Mouse (Mus musculus): ENCODE measurements at regions not wholly inside any gene's neighbourhood (a gene's known extent, or its start where the extent isn't known, plus 50 kb on each side); places are given as distances from the start of the nearest gene placed in this dataset.

GRCm38 (mm10) chr8:103337314-103337713 lies 551.9 kb upstream of the Cdh11 start:
- no peak overlapping the region for H3K4me3 ChIP-seq
- H3K4me2 ChIP-seq (ENCODE audit: low read depth) = no peak overlapping the region
- no peaks in the 10 kb centered on the region for H3K36me3 ChIP-seq (ENCODE audit: control insufficient read depth, insufficient read depth)
- no peak overlapping the region for H3ac ChIP-seq (ENCODE audit: control insufficient read depth, insufficient read length)
- TF ChIP-seq TCF12 (IDR thresholded peaks at IDR 0.05; ENCODE audit: insufficient read depth, poor library complexity, severe bottlenecking) = no peak
- no peak for TF ChIP-seq REST (IDR thresholded peaks at IDR 0.05; ENCODE audit: insufficient read depth, insufficient read length)
- TF ChIP-seq TCF3 (IDR thresholded peaks at IDR 0.05; ENCODE audit: insufficient read length, low read depth) = no peak
- TF ChIP-seq CEBPB (IDR thresholded peaks at IDR 0.05; ENCODE audit: insufficient read depth, poor library complexity, severe bottlenecking) = no peak
- TF ChIP-seq SRF (IDR thresholded peaks at IDR 0.05; ENCODE audit: control insufficient read depth, insufficient read length, low read depth) = no peak
- no peak for TF ChIP-seq POLR2AphosphoS2 (IDR thresholded peaks at IDR 0.05; ENCODE audit: insufficient read length, low read depth)
- TF ChIP-seq MAX (IDR thresholded peaks at IDR 0.05; ENCODE audit: low read depth) = no peak
- TF ChIP-seq USF1 (IDR thresholded peaks at IDR 0.05; ENCODE audit: low read depth) = no peak
- TF ChIP-seq MYOG (IDR thresholded peaks at IDR 0.05; ENCODE audit: control insufficient read depth in 1 of 3, insufficient read depth in 1 of 3, insufficient read length in 2 of 3, low read depth in 2 of 3) = no peak
- H3K79me2 ChIP-seq (ENCODE audit: control insufficient read depth, insufficient read depth) = no peaks in the 10 kb centered on the region
- no peaks in the 10 kb centered on the region for H3K27me3 ChIP-seq (ENCODE audit: control insufficient read depth, insufficient read depth, insufficient read length)

- H3K79me2 ChIP-seq (ENCODE audit: control insufficient read depth, insufficient read depth) = no peaks in the 10 kb centered on the region
- H3K4me3 ChIP-seq = no peak overlapping the region
- H3K36me3 ChIP-seq (ENCODE audit: control insufficient read depth, insufficient read depth) = no peaks in the 10 kb centered on the region
- no peaks in the 10 kb centered on the region for H3K27me3 ChIP-seq (ENCODE audit: control insufficient read depth, insufficient read depth, insufficient read length)
- no peak for TF ChIP-seq MAX (IDR thresholded peaks at IDR 0.05; ENCODE audit: low read depth)
- TF ChIP-seq POLR2A (IDR thresholded peaks at IDR 0.05; ENCODE audit: insufficient read length, low read depth) = no peak
- no peak for TF ChIP-seq USF1 (IDR thresholded peaks at IDR 0.05; ENCODE audit: low read depth)
- no peak for TF ChIP-seq TCF3 (IDR thresholded peaks at IDR 0.05; ENCODE audit: insufficient read length, low read depth)
- no peak for TF ChIP-seq MYOG (IDR thresholded peaks at IDR 0.05; ENCODE audit: control insufficient read depth in 1 of 3, insufficient read depth in 1 of 3, insufficient read length in 2 of 3, low read depth in 2 of 3)
- no peak for TF ChIP-seq POLR2AphosphoS2 (IDR thresholded peaks at IDR 0.05; ENCODE audit: insufficient read length, low read depth)
- no peak for TF ChIP-seq E2F4 (IDR thresholded peaks at IDR 0.05; ENCODE audit: insufficient read depth)
- no peak for TF ChIP-seq MYOD1 (IDR thresholded peaks at IDR 0.05; ENCODE audit: control insufficient read depth in 1 of 3, insufficient read length in 2 of 3, low read depth in 2 of 3)
- no peak for TF ChIP-seq TCF12 (IDR thresholded peaks at IDR 0.05; ENCODE audit: insufficient read depth, poor library complexity, severe bottlenecking)
- no peak for TF ChIP-seq REST (IDR thresholded peaks at IDR 0.05; ENCODE audit: insufficient read depth, insufficient read length)
- TF ChIP-seq SRF (IDR thresholded peaks at IDR 0.05; ENCODE audit: control insufficient read depth, insufficient read length, low read depth) = no peak
- TF ChIP-seq CEBPB (IDR thresholded peaks at IDR 0.05; ENCODE audit: insufficient read depth, poor library complexity, severe bottlenecking) = no peak
- no peak overlapping the region for H3K4me2 ChIP-seq (ENCODE audit: low read depth)
- H3ac ChIP-seq (ENCODE audit: control insufficient read depth, insufficient read length) = no peak overlapping the region
Measured at GRCm38 (mm10) chr8:103339042-103339441, 553.6 kb upstream of the Cdh11 start.

GRCm38 (mm10) chr8:103339951-103340350 lies 554.5 kb upstream of the Cdh11 start:
- Histone ChIP-seq H3ac (ENCODE audit: control insufficient read depth, insufficient read length) (no peak overlapping the region), H3K36me3 (ENCODE audit: control insufficient read depth, insufficient read depth) (no peaks in the 10 kb centered on the region), H3K27me3 (ENCODE audit: control insufficient read depth, insufficient read depth, insufficient read length) (no peaks in the 10 kb centered on the region), H3K4me2 (ENCODE audit: low read depth) (no peak overlapping the region), H3K4me3 (no peak overlapping the region), H3K79me2 (ENCODE audit: control insufficient read depth, insufficient read depth) (no peaks in the 10 kb centered on the region)
- no peak for TF ChIP-seq POLR2A (IDR thresholded peaks at IDR 0.05; ENCODE audit: insufficient read length, low read depth)
- TF ChIP-seq USF1 (IDR thresholded peaks at IDR 0.05; ENCODE audit: low read depth) = peak; percentile 32

- no peaks in the 10 kb centered on the region for H3K79me2 ChIP-seq (ENCODE audit: control insufficient read depth, insufficient read depth)
- TF ChIP-seq MYOG (IDR thresholded peaks at IDR 0.05; ENCODE audit: control insufficient read depth in 1 of 3, insufficient read depth in 1 of 3, insufficient read length in 2 of 3, low read depth in 2 of 3) (no peak), POLR2AphosphoS2 (IDR thresholded peaks at IDR 0.05; ENCODE audit: insufficient read length, low read depth) (no peak), TCF12 (IDR thresholded peaks at IDR 0.05; ENCODE audit: insufficient read depth, poor library complexity, severe bottlenecking) (no peak), MAX (IDR thresholded peaks at IDR 0.05; ENCODE audit: low read depth) (no peak), USF1 (IDR thresholded peaks at IDR 0.05; ENCODE audit: low read depth) (no peak), TCF3 (IDR thresholded peaks at IDR 0.05; ENCODE audit: insufficient read length, low read depth) (no peak), SRF (IDR thresholded peaks at IDR 0.05; ENCODE audit: control insufficient read depth, insufficient read length, low read depth) (no peak), CEBPB (IDR thresholded peaks at IDR 0.05; ENCODE audit: insufficient read depth, poor library complexity, severe bottlenecking) (no peak), MYOD1 (IDR thresholded peaks at IDR 0.05; ENCODE audit: control insufficient read depth in 1 of 3, insufficient read length in 2 of 3, low read depth in 2 of 3) (no peak), E2F4 (IDR thresholded peaks at IDR 0.05; ENCODE audit: insufficient read depth) (no peak), REST (IDR thresholded peaks at IDR 0.05; ENCODE audit: insufficient read depth, insufficient read length) (no peak), POLR2A (IDR thresholded peaks at IDR 0.05; ENCODE audit: insufficient read length, low read depth) (no peak)
- no peaks in the 10 kb centered on the region for H3K36me3 ChIP-seq (ENCODE audit: control insufficient read depth, insufficient read depth)
- no peak overlapping the region for H3K4me2 ChIP-seq (ENCODE audit: low read depth)
- no peak overlapping the region for H3ac ChIP-seq (ENCODE audit: control insufficient read depth, insufficient read length)
- no peaks in the 10 kb centered on the region for H3K27me3 ChIP-seq (ENCODE audit: control insufficient read depth, insufficient read depth, insufficient read length)
- H3K4me3 ChIP-seq = no peak overlapping the region
Measured at GRCm38 (mm10) chr8:103343891-103344290, 558.4 kb upstream of the Cdh11 start.

- no peak overlapping the region for H3ac ChIP-seq (ENCODE audit: control insufficient read depth, insufficient read length)
- H3K79me2 ChIP-seq (ENCODE audit: control insufficient read depth, insufficient read depth) = no peaks in the 10 kb centered on the region
- H3K4me2 ChIP-seq (ENCODE audit: low read depth) = no peak overlapping the region
- H3K4me3 ChIP-seq = no peak overlapping the region
- no peak for TF ChIP-seq POLR2AphosphoS2 (IDR thresholded peaks at IDR 0.05; ENCODE audit: insufficient read length, low read depth)
- no peak for TF ChIP-seq MYOD1 (IDR thresholded peaks at IDR 0.05; ENCODE audit: control insufficient read depth in 1 of 3, insufficient read length in 2 of 3, low read depth in 2 of 3)
- no peak for TF ChIP-seq REST (IDR thresholded peaks at IDR 0.05; ENCODE audit: insufficient read depth, insufficient read length)
- TF ChIP-seq E2F4 (IDR thresholded peaks at IDR 0.05; ENCODE audit: insufficient read depth) = no peak
- no peak for TF ChIP-seq TCF12 (IDR thresholded peaks at IDR 0.05; ENCODE audit: insufficient read depth, poor library complexity, severe bottlenecking)
- no peak for TF ChIP-seq CEBPB (IDR thresholded peaks at IDR 0.05; ENCODE audit: insufficient read depth, poor library complexity, severe bottlenecking)
- TF ChIP-seq TCF3 (IDR thresholded peaks at IDR 0.05; ENCODE audit: insufficient read length, low read depth) = no peak
- no peak for TF ChIP-seq SRF (IDR thresholded peaks at IDR 0.05; ENCODE audit: control insufficient read depth, insufficient read length, low read depth)
- no peak for TF ChIP-seq USF1 (IDR thresholded peaks at IDR 0.05; ENCODE audit: low read depth)
- TF ChIP-seq MYOG (IDR thresholded peaks at IDR 0.05; ENCODE audit: control insufficient read depth in 1 of 3, insufficient read depth in 1 of 3, insufficient read length in 2 of 3, low read depth in 2 of 3) = no peak
- TF ChIP-seq POLR2A (IDR thresholded peaks at IDR 0.05; ENCODE audit: insufficient read length, low read depth) = no peak
- TF ChIP-seq MAX (IDR thresholded peaks at IDR 0.05; ENCODE audit: low read depth) = no peak
- no peaks in the 10 kb centered on the region for H3K36me3 ChIP-seq (ENCODE audit: control insufficient read depth, insufficient read depth)
- no peaks in the 10 kb centered on the region for H3K27me3 ChIP-seq (ENCODE audit: control insufficient read depth, insufficient read depth, insufficient read length)
Measured at GRCm38 (mm10) chr8:103344871-103345270, 559.4 kb upstream of the Cdh11 start.

All from myocyte (in vitro differentiated cells).